Mouse (Mus musculus) ovary, postnatal 36 days (tissue): ENCODE measurements at regions not wholly inside any gene's neighbourhood (a gene's known extent, or its start where the extent isn't known, plus 50 kb on each side); places are given as distances from the start of the nearest gene placed in this dataset.
"Not testable (repeated sequence)": the region's sequence is repeated elsewhere in the genome, so short reads cannot be mapped to it uniquely, and the experiment has no call there.

Experiments used
- DNase-seq: peaks from one replicate; pipeline ENCODE4 v3.0.0; 2022; ENCODE audit warnings: low spot score, mixed read lengths

- DNase-seq = no peak
These were observed 222.8 kb downstream of the Brms1l start for GRCm38 (mm10) chr12:56058876-56059275.

GRCm38 (mm10) chr12:56058463-56058862 lies 222.3 kb downstream of the Brms1l start:
- DNase-seq = peak; percentile 73

- DNase-seq = no peak
These were observed 219.3 kb downstream of the Brms1l start for GRCm38 (mm10) chr12:56055382-56055781.

GRCm38 (mm10) chr12:56046050-56046449 lies 209.9 kb downstream of the Brms1l start:
- DNase-seq = no peak

- no peak for DNase-seq
These were observed 184.9 kb downstream of the Brms1l start for GRCm38 (mm10) chr12:56020954-56021514.

- no peak for DNase-seq
These were observed 184.4 kb downstream of the Brms1l start for GRCm38 (mm10) chr12:56020547-56020946.

- DNase-seq = no peak
These were observed 173.9 kb downstream of the Brms1l start for GRCm38 (mm10) chr12:56009976-56010375.

GRCm38 (mm10) chr12:56005846-56006245 lies 169.7 kb downstream of the Brms1l start:
- no peak for DNase-seq

GRCm38 (mm10) chr12:56005321-56005720 lies 169.2 kb downstream of the Brms1l start:
- no peak for DNase-seq

GRCm38 (mm10) chr12:56004479-56004878 lies 168.4 kb downstream of the Brms1l start:
- no peak for DNase-seq

GRCm38 (mm10) chr12:56003561-56003960 lies 167.4 kb downstream of the Brms1l start:
- no peak for DNase-seq

- no peak for DNase-seq
These were observed 160.7 kb downstream of the Brms1l start for GRCm38 (mm10) chr12:55996585-55997377.

- no peak for DNase-seq
These were observed 147.6 kb downstream of the Brms1l start for GRCm38 (mm10) chr12:55983565-55984351.

- DNase-seq = no peak
These were observed 147.0 kb downstream of the Brms1l start for GRCm38 (mm10) chr12:55983128-55983527.

- no peak for DNase-seq
These were observed 138.1 kb downstream of the Brms1l start for GRCm38 (mm10) chr12:55974262-55974661.

- DNase-seq = not testable (repeated sequence)
These were observed 123.2 kb downstream of the Brms1l start for GRCm38 (mm10) chr12:55959319-55959718.

- no peak for DNase-seq
These were observed 104.4 kb downstream of the Brms1l start for GRCm38 (mm10) chr12:55940566-55940965.

GRCm38 (mm10) chr12:55939281-55940142 lies 103.4 kb downstream of the Brms1l start:
- DNase-seq = no peak

- no peak for DNase-seq
These were observed 98.0 kb downstream of the Brms1l start for GRCm38 (mm10) chr12:55934172-55934571.

- DNase-seq = no peak
These were observed 97.3 kb downstream of the Brms1l start for GRCm38 (mm10) chr12:55933417-55933816.

GRCm38 (mm10) chr12:55930468-55930867 lies 94.3 kb downstream of the Brms1l start:
- DNase-seq = no peak

GRCm38 (mm10) chr12:55926974-55927321 lies 90.8 kb downstream of the Brms1l start:
- DNase-seq = no peak
